Mouse (Mus musculus) hindbrain, embryonic 16.5 days (tissue): ENCODE results near the gene Erv3. TPM values are rescaled to one million over a fixed set of nuclear protein-coding genes. Genes with fewer than 3 reads are reported as not detected.
A peak's percentile ranks its signal among the peaks of the same experiment; 100 is the strongest.

Experiments used
- ATAC-seq: fragments of 200-750 bp; cut with Nextera tagmentation; 2 replicates; pipeline ENCODE4 v1.8.0; 2017; ENCODE audit warnings: moderate TSS enrichment, moderate library complexity
- H3K27ac ChIP-seq: fragments of 300-500 bp; sonication (generic); 2 replicates; pipeline ENCODE4 v1.5.1; 2014; ENCODE audit warnings: low read depth, mild to moderate bottlenecking, control low read depth, low read length, moderate library complexity
- H3K27me3 ChIP-seq: fragments of 300-500 bp; sonication (generic); replicated peaks from 2 replicates; pipeline ENCODE4 v1.6.1; 2014; ENCODE audit warnings: low read length; ENCODE audit not compliant: control insufficient read depth, insufficient read depth
- H3K36me3 ChIP-seq: fragments of 300-500 bp; sonication (generic); 2 replicates; pipeline ENCODE4 v1.6.1; 2014; ENCODE audit warnings: mild to moderate bottlenecking, low read length, moderate library complexity, mixed read lengths; ENCODE audit not compliant: control insufficient read depth, insufficient read depth
- H3K4me1 ChIP-seq: fragments of 300-500 bp; sonication (generic); 2 replicates; pipeline ENCODE4 v1.6.1; 2014; ENCODE audit warnings: low read depth, low read length; ENCODE audit not compliant: control insufficient read depth, insufficient read depth
- H3K4me2 ChIP-seq: fragments of 300-500 bp; sonication (generic); 2 replicates; pipeline ENCODE4 v1.6.1; 2014; ENCODE audit warnings: mild to moderate bottlenecking, low read length, control low read depth, moderate library complexity
- H3K4me3 ChIP-seq: fragments of 300-500 bp; sonication (generic); 2 replicates; pipeline ENCODE4 v1.5.1; 2014; ENCODE audit warnings: mild to moderate bottlenecking, low read length, control low read depth, moderate library complexity
- H3K9ac ChIP-seq: fragments of 300-500 bp; sonication (generic); 2 replicates; pipeline ENCODE4 v1.6.1; 2014; ENCODE audit warnings: low read depth, mild to moderate bottlenecking, control low read depth, low read length, moderate library complexity
- H3K9me3 ChIP-seq: fragments of 300-500 bp; sonication (generic); 2 replicates; pipeline ENCODE4 v1.6.1; 2014; ENCODE audit warnings: mild to moderate bottlenecking, low read length, moderate library complexity; ENCODE audit not compliant: control insufficient read depth
- WGBS: fragments of 180-500 bp; shearing (Covaris S2); extraction: QIAGEN DNeasy Blood & Tissue Kit; methylation state at CpG from one replicate; pipeline ENCODE4 v1.1.7; 2014; 5-methylcytosine and 5-hydroxymethylcytosine counted together
- polyA plus RNA-seq: library from polyadenylated mRNA; unstranded; fragments of >200 nt; fragmentation: Nextera tagmentation; extraction: Ambion mirVana; gene quantifications from 2 replicates; pipeline ENCODE4 v1.2.1, GENCODE M21; 2015

Erv3 gene
- polyA plus RNA-seq, 1 experiment from 2014 or later, result not detected

DNA sequence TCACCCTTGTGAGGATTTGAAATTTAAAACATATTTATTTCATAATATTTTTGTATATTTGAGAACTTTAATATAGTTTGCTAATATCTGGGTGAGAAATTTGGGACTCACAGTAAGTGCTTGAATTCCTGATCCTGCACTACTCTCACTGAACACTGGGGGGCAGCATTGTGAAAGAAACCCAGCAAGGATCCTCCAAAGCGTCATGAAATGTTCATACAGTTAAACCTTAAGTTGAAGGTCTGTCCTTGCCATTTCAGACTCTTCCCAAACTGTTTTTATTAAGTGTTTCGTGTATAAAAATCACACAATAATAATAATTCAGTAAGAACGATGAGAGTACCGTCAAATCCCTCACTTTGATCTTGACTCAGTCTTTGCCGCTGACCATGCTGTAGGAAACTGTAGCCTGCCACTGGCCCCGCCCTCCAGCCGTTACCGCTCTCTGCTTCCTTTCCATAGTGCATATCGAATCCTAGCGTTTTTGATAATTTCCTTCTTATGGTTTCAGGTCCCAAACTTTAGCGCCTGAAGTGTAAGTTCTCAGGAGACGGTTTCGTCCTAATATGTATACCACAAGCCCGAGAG is 39.4 kb downstream of the Erv3 start:
- H3K9me3 ChIP-seq, result no peaks in the 10 kb centered on the region
- no peaks in the 10 kb centered on the region for H3K4me1 ChIP-seq
- H3K9ac ChIP-seq, result no peak overlapping the region
- no peaks in the 10 kb centered on the region for H3K27me3 ChIP-seq
- ATAC-seq, result peak; percentile 73
- no peak overlapping the region for H3K4me3 ChIP-seq
- no peaks in the 10 kb centered on the region for H3K36me3 ChIP-seq
- H3K4me2 ChIP-seq, result peak overlapping the region; percentile 43
- 23% methylated on average over 14 of the region's 14 CpGs for WGBS
- H3K27ac ChIP-seq, result no peak overlapping the region

DNA sequence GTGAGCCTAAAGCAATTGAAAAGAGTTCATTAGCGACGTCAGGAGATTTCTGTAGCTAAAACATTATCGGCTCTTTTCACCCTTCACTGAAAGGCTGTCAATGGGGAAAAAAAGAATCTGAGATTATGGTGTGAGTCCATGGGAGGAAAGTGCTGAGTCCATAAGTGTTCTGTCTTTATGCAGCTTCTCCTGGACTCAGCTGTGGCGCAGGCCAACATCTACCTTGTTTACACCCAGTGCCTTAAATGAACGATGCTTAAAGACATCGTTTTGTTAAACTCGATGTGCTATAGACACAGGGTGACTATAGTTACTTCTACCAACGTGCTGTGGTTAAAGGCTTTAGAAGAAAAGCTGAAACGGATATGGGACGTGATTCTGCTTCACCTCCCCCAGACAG is 45.2 kb downstream of the Erv3 start:
- no peak for ATAC-seq
- WGBS, result 81% methylated on average over 10 of the region's 10 CpGs
- Histone ChIP-seq H3K36me3 (no peaks in the 10 kb centered on the region), H3K27me3 (no peaks in the 10 kb centered on the region), H3K9ac (no peak overlapping the region), H3K4me1 (no peaks in the 10 kb centered on the region), H3K4me3 (no peak overlapping the region), H3K4me2 (no peak overlapping the region), H3K27ac (no peak overlapping the region), H3K9me3 (no peaks in the 10 kb centered on the region)

DNA sequence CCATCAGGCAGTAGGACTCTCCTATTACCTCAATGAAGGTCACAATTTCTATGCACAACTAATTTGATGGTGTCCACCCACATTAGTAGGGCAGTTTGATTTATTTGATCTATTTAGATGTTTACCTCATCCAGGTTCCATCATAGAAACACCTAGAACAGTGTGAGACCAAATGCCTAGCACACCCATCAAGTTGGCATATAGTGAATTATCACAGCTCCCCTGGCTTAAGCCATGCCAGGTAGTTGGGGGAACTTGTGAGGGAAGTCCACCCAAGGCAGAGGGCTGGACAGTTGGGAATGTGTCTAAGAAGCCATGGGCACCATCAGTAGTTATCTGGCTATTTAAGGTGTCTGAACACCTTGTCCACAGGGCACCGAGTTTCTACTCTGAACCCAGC is 46.1 kb downstream of the Erv3 start:
- Histone ChIP-seq H3K9ac (no peak overlapping the region), H3K4me3 (no peak overlapping the region), H3K27me3 (no peaks in the 10 kb centered on the region), H3K4me2 (no peak overlapping the region), H3K36me3 (no peaks in the 10 kb centered on the region), H3K9me3 (no peaks in the 10 kb centered on the region), H3K4me1 (no peaks in the 10 kb centered on the region), H3K27ac (no peak overlapping the region)
- ATAC-seq, result no peak
- 73% methylated on average over 1 of the region's 1 CpGs for WGBS

DNA sequence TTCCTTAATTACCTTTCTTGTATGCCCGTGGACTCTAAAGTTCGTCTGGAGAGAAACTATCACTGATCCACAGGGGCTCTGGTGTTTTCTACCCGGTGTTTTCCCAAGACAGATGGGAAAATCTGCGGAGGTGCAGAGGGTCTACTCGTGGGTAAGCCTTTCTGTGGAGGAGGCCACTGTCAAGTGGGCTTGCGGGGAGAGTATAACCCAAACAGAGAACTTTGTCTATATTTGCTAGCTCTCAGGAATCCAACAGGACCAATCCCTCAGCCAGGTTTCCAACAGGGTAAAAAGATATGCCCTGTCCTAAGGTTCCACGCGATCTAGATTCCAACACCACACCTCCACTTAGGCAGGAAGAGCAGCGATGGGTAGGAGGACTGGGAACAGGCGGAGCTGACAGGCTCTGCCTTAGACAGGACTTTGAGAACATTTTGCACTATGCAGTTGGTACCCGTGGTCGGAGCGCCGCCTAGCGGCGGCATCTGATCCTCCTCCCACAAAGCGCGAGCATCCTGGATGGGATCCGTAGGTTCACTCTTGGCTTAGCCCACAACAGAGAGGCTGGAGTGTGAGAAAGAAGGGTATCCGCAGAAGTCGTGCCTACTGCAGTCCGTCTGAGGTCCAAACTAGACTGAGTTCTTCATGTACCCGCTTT is 46.9 kb downstream of the Erv3 start:
- Histone ChIP-seq H3K4me1 (no peaks in the 10 kb centered on the region), H3K27me3 (no peaks in the 10 kb centered on the region), H3K9ac (no peak overlapping the region), H3K9me3 (no peaks in the 10 kb centered on the region), H3K4me2 (no peak overlapping the region), H3K27ac (no peak overlapping the region), H3K36me3 (no peaks in the 10 kb centered on the region), H3K4me3 (no peak overlapping the region)
- peak; percentile 95 for ATAC-seq
- 20% methylated on average over 23 of the region's 23 CpGs for WGBS

DNA sequence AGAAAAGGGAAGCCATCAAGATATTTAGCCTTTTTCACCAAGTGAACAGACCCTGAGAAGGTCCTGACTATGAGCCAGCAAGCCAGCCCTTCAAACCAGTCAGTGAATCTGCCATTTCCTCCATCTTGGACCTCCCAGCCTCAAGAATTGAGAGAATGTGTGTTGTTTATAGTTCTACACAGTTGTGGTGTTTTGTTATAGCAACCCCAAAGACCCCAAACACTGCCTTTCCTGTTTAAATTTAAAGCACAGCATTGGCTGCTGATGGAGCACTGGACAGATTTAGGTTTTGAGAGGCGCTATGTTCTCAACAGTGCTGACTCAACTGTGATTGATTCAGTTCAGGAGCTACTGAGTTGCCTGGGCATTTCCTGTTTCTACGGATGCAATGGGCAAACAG is 47.9 kb downstream of the Erv3 start:
- 88% methylated on average over 2 of the region's 2 CpGs for WGBS
- Histone ChIP-seq H3K36me3 (no peaks in the 10 kb centered on the region), H3K27me3 (no peaks in the 10 kb centered on the region), H3K4me2 (no peak overlapping the region), H3K27ac (no peak overlapping the region), H3K4me3 (no peak overlapping the region), H3K9me3 (no peaks in the 10 kb centered on the region), H3K9ac (no peak overlapping the region), H3K4me1 (no peaks in the 10 kb centered on the region)
- ATAC-seq, result no peak

DNA sequence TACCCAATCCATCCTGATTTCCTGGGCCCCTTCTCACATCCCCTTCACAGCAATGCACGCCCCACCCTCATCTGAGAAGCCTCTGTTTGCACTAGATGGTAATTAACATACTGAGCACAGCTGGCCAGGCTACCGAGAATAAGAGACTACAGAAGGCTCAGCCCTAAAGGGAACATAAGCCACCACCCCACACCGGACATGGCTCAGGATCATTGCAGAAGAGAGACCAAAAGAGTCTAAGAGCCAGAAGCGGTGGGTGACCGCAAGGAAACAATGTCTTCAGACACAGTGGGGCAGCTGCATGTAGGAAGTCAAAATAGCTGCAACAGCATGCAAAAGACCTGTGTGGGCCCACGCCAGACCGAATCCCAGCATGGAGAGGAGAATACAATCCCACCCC is 50.7 kb downstream of the Erv3 start:
- H3K27ac ChIP-seq, result no peak overlapping the region
- H3K9me3 ChIP-seq, result no peaks in the 10 kb centered on the region
- H3K9ac ChIP-seq, result no peak overlapping the region
- H3K4me2 ChIP-seq, result no peak overlapping the region
- H3K27me3 ChIP-seq, result no peaks in the 10 kb centered on the region
- no peak for ATAC-seq
- WGBS, result 25% methylated on average over 7 of the region's 7 CpGs
- no peaks in the 10 kb centered on the region for H3K36me3 ChIP-seq
- no peaks in the 10 kb centered on the region for H3K4me1 ChIP-seq
- no peak overlapping the region for H3K4me3 ChIP-seq

DNA sequence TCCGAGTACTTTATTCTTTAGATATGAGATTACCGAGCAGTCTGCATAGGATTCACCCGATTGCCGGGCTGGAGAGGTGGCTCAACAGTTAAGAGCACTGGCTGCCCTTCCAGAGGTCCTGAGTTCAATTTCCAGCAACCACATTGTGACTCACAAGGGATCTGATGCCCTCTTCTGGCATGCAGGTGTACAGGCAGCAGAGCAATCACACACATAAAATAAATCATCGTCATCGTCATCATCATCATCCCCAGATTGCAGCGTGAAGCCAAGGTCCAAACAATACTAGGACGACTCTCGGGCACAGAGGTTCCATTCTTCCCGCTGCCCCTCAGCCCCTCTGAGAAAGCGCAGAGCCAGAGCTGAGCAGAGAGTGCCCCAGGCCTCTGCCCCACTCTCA is 51.9 kb downstream of the Erv3 start:
- Histone ChIP-seq H3K4me3 (no peak overlapping the region), H3K9me3 (no peaks in the 10 kb centered on the region)
- WGBS, result 58% methylated on average over 11 of the region's 11 CpGs

DNA sequence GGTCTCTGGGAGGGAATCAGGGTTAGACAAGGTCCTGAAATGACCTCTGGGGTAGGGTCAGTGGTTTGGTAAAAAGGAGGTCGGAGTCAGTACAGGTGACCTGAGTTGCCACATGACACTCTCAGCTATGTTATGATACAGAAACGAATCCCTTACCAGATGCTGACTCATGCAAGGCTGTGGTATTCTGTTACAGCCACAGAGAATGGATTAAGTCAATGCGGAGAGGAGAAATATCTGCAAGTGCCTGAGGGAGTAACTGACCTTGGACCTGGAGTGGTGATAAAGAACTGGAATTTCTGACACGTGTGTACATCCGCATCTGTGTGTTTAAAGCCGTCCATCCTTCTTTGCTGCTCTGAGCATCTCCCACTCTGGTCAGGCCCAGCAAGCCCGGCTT is 52.7 kb downstream of the Erv3 start:
- ATAC-seq, result no peak
- Histone ChIP-seq H3K4me3 (no peak overlapping the region), H3K4me1 (no peaks in the 10 kb centered on the region), H3K9me3 (no peaks in the 10 kb centered on the region), H3K27ac (no peak overlapping the region), H3K4me2 (no peak overlapping the region), H3K27me3 (no peaks in the 10 kb centered on the region), H3K9ac (no peak overlapping the region), H3K36me3 (no peaks in the 10 kb centered on the region)
- 84% methylated on average over 7 of the region's 7 CpGs for WGBS

More for the DNA sequence above, 51.9 kb downstream of the Erv3 start:
- Histone ChIP-seq H3K36me3 (no peaks in the 10 kb centered on the region), H3K9ac (no peak overlapping the region), H3K4me2 (0 out of 2 replicates have a peak overlapping the region, but pooled peaks have one; percentile 20), H3K27me3 (no peaks in the 10 kb centered on the region), H3K27ac (no peak overlapping the region), H3K4me1 (no peaks in the 10 kb centered on the region)
- no peak for ATAC-seq

DNA sequence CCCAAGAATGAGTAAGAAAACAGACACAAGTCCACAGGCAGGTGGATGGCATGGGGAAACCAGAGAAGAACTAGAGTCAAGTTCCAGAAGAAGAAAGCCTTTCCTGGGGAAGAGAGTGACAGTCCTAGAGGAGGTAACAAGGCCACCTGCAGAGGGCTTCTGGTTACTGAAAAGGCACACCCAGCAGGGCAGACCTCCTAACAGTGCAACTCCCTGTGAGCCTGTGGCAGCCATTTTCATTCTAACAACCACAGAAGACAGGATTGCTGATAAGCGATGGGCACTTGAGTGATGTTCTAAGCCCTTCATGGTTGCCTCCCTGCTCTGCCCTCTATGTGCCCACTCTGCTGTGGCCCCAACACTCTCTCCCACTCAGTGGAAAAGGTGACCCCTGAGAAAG is 54.2 kb downstream of the Erv3 start:
- no peak overlapping the region for H3K4me3 ChIP-seq
- H3K27me3 ChIP-seq, result no peaks in the 10 kb centered on the region
- H3K36me3 ChIP-seq, result no peaks in the 10 kb centered on the region
- no peaks in the 10 kb centered on the region for H3K9me3 ChIP-seq
- no peak for ATAC-seq
- WGBS, result 43% methylated on average over 1 of the region's 1 CpGs
- H3K27ac ChIP-seq, result no peak overlapping the region
- no peak overlapping the region for H3K9ac ChIP-seq
- no peaks in the 10 kb centered on the region for H3K4me1 ChIP-seq
- no peak overlapping the region for H3K4me2 ChIP-seq
